Mouse (Mus musculus): ENCODE measurements around the gene Tmem231. TPM values are rescaled to one million over a fixed set of nuclear protein-coding genes. Genes with fewer than 3 reads are reported as not detected.

The Tmem231 gene
- polyA plus RNA-seq, 1 experiment, result 8.0 TPM

GRCm38 (mm10) chr8:111920971-111921370 is 12.7 kb downstream of the Tmem231 start:
- no peak for DNase-seq
- H3K4me1 ChIP-seq (ENCODE audit: control insufficient read depth, insufficient read depth, low read length), result no peaks in the 10 kb centered on the region
- no peak overlapping the region for H3K4me3 ChIP-seq (replicated peaks; ENCODE audit: extremely low read depth, low read depth, low read length)
- TF ChIP-seq POLR2A (IDR thresholded peaks at IDR 0.05; ENCODE audit: borderline replicate concordance, extremely low read depth, low read depth, low read length), result no peak
- no peak for TF ChIP-seq CTCF (IDR thresholded peaks at IDR 0.05; ENCODE audit: insufficient read depth, low read length)
- 59% methylated on average over 4 of the region's 4 CpGs for WGBS

GRCm38 (mm10) chr8:111919663-111920062 is 14.0 kb downstream of the Tmem231 start:
- no peak overlapping the region for H3K4me3 ChIP-seq (replicated peaks; ENCODE audit: extremely low read depth, low read depth, low read length)
- DNase-seq, result no peak
- TF ChIP-seq POLR2A (IDR thresholded peaks at IDR 0.05; ENCODE audit: borderline replicate concordance, extremely low read depth, low read depth, low read length) (no peak), CTCF (IDR thresholded peaks at IDR 0.05; ENCODE audit: insufficient read depth, low read length) (0 out of 2 replicates have a peak, but pooled peaks have one; percentile 13)
- no peaks in the 10 kb centered on the region for H3K4me1 ChIP-seq (ENCODE audit: control insufficient read depth, insufficient read depth, low read length)
- WGBS, result 92% methylated on average over 2 of the region's 2 CpGs

- WGBS, result 55% methylated on average over 12 of the region's 12 CpGs
- Histone ChIP-seq H3K4me1 (ENCODE audit: control insufficient read depth, insufficient read depth, low read length) (no peaks in the 10 kb centered on the region), H3K4me3 (replicated peaks; ENCODE audit: extremely low read depth, low read depth, low read length) (no peak overlapping the region)
- DNase-seq, result no peak
- no peak for TF ChIP-seq POLR2A (IDR thresholded peaks at IDR 0.05; ENCODE audit: borderline replicate concordance, extremely low read depth, low read depth, low read length)
- no peak for TF ChIP-seq CTCF (IDR thresholded peaks at IDR 0.05; ENCODE audit: insufficient read depth, low read length)
Measured at GRCm38 (mm10) chr8:111912860-111913432, 20.7 kb downstream of the Tmem231 start.

- Histone ChIP-seq H3K4me3 (replicated peaks; ENCODE audit: extremely low read depth, low read depth, low read length) (no peak overlapping the region), H3K4me1 (ENCODE audit: control insufficient read depth, insufficient read depth, low read length) (no peaks in the 10 kb centered on the region)
- 65% methylated on average over 7 of the region's 7 CpGs for WGBS
- TF ChIP-seq POLR2A (IDR thresholded peaks at IDR 0.05; ENCODE audit: borderline replicate concordance, extremely low read depth, low read depth, low read length) (no peak), CTCF (IDR thresholded peaks at IDR 0.05; ENCODE audit: insufficient read depth, low read length) (no peak)
- no peak for DNase-seq
Measured at GRCm38 (mm10) chr8:111911572-111911971, 22.1 kb downstream of the Tmem231 start.

GRCm38 (mm10) chr8:111909621-111910450 is 23.8 kb downstream of the Tmem231 start, which contains the start of gene Chst5:
Gene Chst5, minus strand, starts transcription at chr8:111910447.
- Histone ChIP-seq H3K4me3 (replicated peaks; ENCODE audit: extremely low read depth, low read depth, low read length) (no peak within 1 kb of the TSS), H3K4me1 (ENCODE audit: control insufficient read depth, insufficient read depth, low read length) (no peaks in the 10 kb centered on the region; the same call in 1 of the 2 replicates)
- 7% methylated on average over 46 of the region's 47 CpGs for WGBS
- TF ChIP-seq CTCF (IDR thresholded peaks at IDR 0.05; ENCODE audit: insufficient read depth, low read length), result no peak
- no peak for TF ChIP-seq POLR2A (IDR thresholded peaks at IDR 0.05; ENCODE audit: borderline replicate concordance, extremely low read depth, low read depth, low read length)
- DNase-seq, result no peak

GRCm38 (mm10) chr8:111905500-111906121 is 28.1 kb downstream of the Tmem231 start:
- WGBS, result 33% methylated on average over 8 of the region's 8 CpGs
- DNase-seq, result no peak
- no peak for TF ChIP-seq POLR2A (IDR thresholded peaks at IDR 0.05; ENCODE audit: borderline replicate concordance, extremely low read depth, low read depth, low read length)
- TF ChIP-seq CTCF (IDR thresholded peaks at IDR 0.05; ENCODE audit: insufficient read depth, low read length), result no peak
- Histone ChIP-seq H3K4me3 (replicated peaks; ENCODE audit: extremely low read depth, low read depth, low read length) (no peak overlapping the region), H3K4me1 (ENCODE audit: control insufficient read depth, insufficient read depth, low read length) (no peaks in the 10 kb centered on the region; the same call in 1 of the 2 replicates)

- Histone ChIP-seq H3K4me1 (ENCODE audit: control insufficient read depth, insufficient read depth, low read length) (no peaks in the 10 kb centered on the region; the same call in 1 of the 2 replicates), H3K4me3 (replicated peaks; ENCODE audit: extremely low read depth, low read depth, low read length) (no peak overlapping the region)
- WGBS, result 33% methylated on average over 5 of the region's 5 CpGs
- TF ChIP-seq CTCF (IDR thresholded peaks at IDR 0.05; ENCODE audit: insufficient read depth, low read length) (no peak), POLR2A (IDR thresholded peaks at IDR 0.05; ENCODE audit: borderline replicate concordance, extremely low read depth, low read depth, low read length) (no peak)
- DNase-seq, result no peak
Measured at GRCm38 (mm10) chr8:111902080-111902479, 31.6 kb downstream of the Tmem231 start.

- 36% methylated on average over 10 of the region's 10 CpGs for WGBS
- no peak for DNase-seq
- Histone ChIP-seq H3K4me3 (replicated peaks; ENCODE audit: extremely low read depth, low read depth, low read length) (no peak overlapping the region), H3K4me1 (ENCODE audit: control insufficient read depth, insufficient read depth, low read length) (no peaks in the 10 kb centered on the region)
- TF ChIP-seq CTCF (IDR thresholded peaks at IDR 0.05; ENCODE audit: insufficient read depth, low read length) (no peak), POLR2A (IDR thresholded peaks at IDR 0.05; ENCODE audit: borderline replicate concordance, extremely low read depth, low read depth, low read length) (no peak)
Measured at GRCm38 (mm10) chr8:111898586-111898985, 35.1 kb downstream of the Tmem231 start.

- Histone ChIP-seq H3K4me1 (ENCODE audit: control insufficient read depth, insufficient read depth, low read length) (peaks cover 8% of the 10 kb centered on the region), H3K4me3 (replicated peaks; ENCODE audit: extremely low read depth, low read depth, low read length) (no peak overlapping the region)
- TF ChIP-seq CTCF (IDR thresholded peaks at IDR 0.05; ENCODE audit: insufficient read depth, low read length) (peak; percentile 39; the same call in 1 of the 2 replicates), POLR2A (IDR thresholded peaks at IDR 0.05; ENCODE audit: borderline replicate concordance, extremely low read depth, low read depth, low read length) (no peak)
- WGBS, result 87% methylated on average over 7 of the region's 7 CpGs
- DNase-seq, result no peak
Measured at GRCm38 (mm10) chr8:111894955-111895354, 38.7 kb downstream of the Tmem231 start.
